Comparison of ENCODE assay signal across 8 mouse cellular contexts in genomic region chr8:119344190-119344856, GRCm38 (mm10). TPM values are rescaled to one million over a fixed set of nuclear protein-coding genes. Genes with fewer than 3 reads are reported as not detected.
A peak's percentile ranks its signal among the peaks of the same experiment; 100 is the strongest.
DNase-seq lines count a peak whose midpoint lies in the region; ATAC-seq and TF ChIP-seq lines count a peak whose summit lies in the region.

Hsbp1 (plus strand) TSS chr8:119344488.

- H3K27ac ChIP-seq in cortical plate, adult 2 months (ENCODE audit: insufficient read depth, low read length): no peak within 1 kb of the TSS

- no peaks in the 10 kb centered on the region for H3K4me1 ChIP-seq in cortical plate, adult 2 months (ENCODE audit: control insufficient read depth, insufficient read depth, low read length)
- H3K4me1 ChIP-seq in megakaryocyte, embryonic 14.5 days: peaks cover 16% of the 10 kb centered on the region

- peaks cover 18% of the 10 kb centered on the region for H3K9me3 ChIP-seq in megakaryocyte, embryonic 14.5 days

- peaks cover 7% of the 10 kb centered on the region for H3K27me3 ChIP-seq in megakaryocyte, embryonic 14.5 days (replicated peaks)

- peak within 1 kb of the TSS; percentile 42 for H3K4me3 ChIP-seq in cortical plate, adult 2 months (ENCODE audit: insufficient read depth, low read length)
- H3K4me3 ChIP-seq in megakaryocyte, embryonic 14.5 days (replicated peaks): peak within 1 kb of the TSS; percentile 99

- DNase-seq in gastrocnemius, adult 8-10 months (ENCODE audit: low spot score in 2 of 2): peak; percentile 94
- peak; percentile 95 for DNase-seq in hindlimb bud, embryonic 11.5 days (ENCODE audit: extremely low spot score, low read depth, low spot score)
- peak; percentile 94 to 97 for DNase-seq in left cerebral cortex, adult 8-10 months (ENCODE audit: low spot score in 2 of 2)
- DNase-seq in right cerebral cortex, postnatal 10 days (ENCODE audit: low spot score in 2 of 2): peak; percentile 98 to 99
- peak; percentile 94 for DNase-seq in urinary bladder, postnatal 25 days (ENCODE audit: low spot score)

- peak; percentile 97 for ATAC-seq in activated CD4-positive, CD25-positive, alpha-beta regulatory T cell, adult 4 months

- H3K36me3 ChIP-seq in megakaryocyte, embryonic 14.5 days (replicated peaks; ENCODE audit: low read length): peaks cover 36% of the 10 kb centered on the region

- no peak for TF ChIP-seq CTCF in cortical plate, adult 2 months (IDR thresholded peaks at IDR 0.05; ENCODE audit: extremely low read depth, insufficient read depth, low read length)

- TF ChIP-seq POLR2A in cortical plate, adult 2 months (IDR thresholded peaks at IDR 0.05; ENCODE audit: extremely low read depth, insufficient read depth, low read length): peak; percentile 74

RNA-seq across cellular contexts. Expression of gene Hsbp1, which starts in this region (rescaled TPM):
- 100 to 1,000 TPM; 201 to 231 TPM for polyA plus RNA-seq in activated CD4-positive, CD25-positive, alpha-beta regulatory T cell, adult 4 months (2017; shearing (Covaris generic))
- 451 and 498 TPM in 2 replicates for polyA plus RNA-seq in cortical plate, adult 2 months (2012; rRNA removed)
- 100 to 1,000 TPM; 133 to 148 (median 143) TPM for total RNA-seq in gastrocnemius, adult 8-10 months (2022)
- 100 to 1,000 TPM; 313 to 317 (median 316) TPM for total RNA-seq in left cerebral cortex, adult 8-10 months (2022)
- 10.0 and 98.3 TPM in 2 replicates for polyA plus RNA-seq in megakaryocyte, embryonic 14.5 days (2012; ENCODE audit: insufficient read depth, low replicate concordance)
